Mouse (Mus musculus) spleen, postnatal 36 days (tissue): ENCODE measurements around the gene Adam30.

ENCODE experiments used
- DNase-seq, 2 experiments: peaks; one replicate each; pipeline ENCODE4 v3.0.0; 2022; ENCODE audit warnings: low spot score in 2 of 2, mixed read lengths in 1 of 2

Gene Adam30

DNA sequence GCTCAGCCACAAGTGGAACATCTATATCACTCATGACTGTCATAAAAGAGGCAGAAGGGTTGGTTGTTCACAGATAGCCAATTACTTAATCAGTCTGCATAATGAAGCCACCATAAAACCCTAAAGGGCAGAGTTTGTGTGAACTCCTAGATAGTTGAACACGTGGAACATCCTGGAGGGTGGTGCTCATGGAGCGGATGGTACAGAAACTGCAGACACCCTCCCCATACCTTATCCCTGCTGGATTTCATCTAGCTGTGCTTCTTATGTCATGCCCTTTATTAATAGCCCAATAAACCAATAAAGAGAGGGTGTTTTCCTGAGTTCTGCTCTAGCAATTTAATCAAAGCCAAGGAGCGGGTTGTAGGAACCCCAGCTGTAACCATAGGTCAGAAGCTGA lies 27.3 kb downstream of the Adam30 start:
- DNase-seq, result no peak

DNA sequence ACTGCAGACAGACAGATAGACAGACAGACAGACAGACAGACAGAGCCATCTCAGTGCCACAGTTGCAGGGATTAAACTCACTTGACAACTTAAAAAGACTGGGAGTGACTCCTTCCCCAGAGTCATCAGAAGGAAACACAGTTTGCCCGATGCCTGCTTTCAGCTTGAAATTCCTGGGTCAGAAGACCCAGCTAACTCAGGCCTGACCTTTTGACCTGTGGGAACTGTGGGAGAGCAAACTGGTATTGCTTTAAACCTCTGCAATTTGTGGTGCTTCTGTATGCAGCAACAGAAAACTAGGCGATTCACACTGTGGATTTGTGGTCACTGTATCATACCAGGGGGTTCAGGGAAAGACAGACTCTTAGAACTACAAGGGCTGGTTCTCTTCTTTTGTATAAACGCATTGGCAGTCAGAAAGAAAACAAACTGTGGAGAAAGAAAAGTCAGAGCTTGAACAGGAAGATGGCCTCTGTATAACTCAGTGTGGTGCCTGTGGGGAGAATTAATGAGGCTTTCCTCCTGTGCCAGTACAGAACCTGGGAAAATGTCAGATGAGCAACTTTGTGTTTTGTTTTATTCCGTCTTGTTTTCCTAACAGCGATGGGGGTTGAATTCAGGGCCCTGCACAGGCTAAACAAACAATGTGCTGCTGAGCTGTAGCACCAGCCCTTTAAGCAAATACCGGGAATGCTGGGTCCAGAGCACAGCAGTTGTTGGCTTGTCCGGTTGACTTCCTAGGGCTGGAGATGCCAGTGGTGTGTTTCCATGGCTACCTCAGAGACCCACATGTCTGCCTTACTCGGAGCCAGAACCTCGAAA lies 37.5 kb downstream of the Adam30 start:
- no peak for DNase-seq

DNA sequence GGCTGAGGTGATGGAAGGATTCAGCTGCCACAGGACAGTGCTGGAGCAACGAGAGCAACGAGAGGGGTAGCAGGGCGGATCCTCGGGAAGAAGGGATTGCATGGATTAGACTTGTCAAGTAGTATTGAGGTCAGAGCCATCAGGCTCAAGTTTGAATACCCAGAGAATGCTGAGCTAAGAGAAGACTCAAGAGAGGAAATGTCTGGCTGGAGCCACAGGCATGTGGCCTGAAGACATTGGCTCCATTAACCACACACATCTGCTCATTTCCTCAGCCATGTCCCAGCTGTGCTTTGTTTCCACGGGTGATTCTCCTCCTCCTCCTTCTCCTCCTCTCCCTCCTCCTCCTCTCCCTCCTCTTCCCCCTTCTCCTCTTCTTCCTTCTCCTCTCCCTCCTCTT lies 39.3 kb downstream of the Adam30 start:
- no peak for DNase-seq

DNA sequence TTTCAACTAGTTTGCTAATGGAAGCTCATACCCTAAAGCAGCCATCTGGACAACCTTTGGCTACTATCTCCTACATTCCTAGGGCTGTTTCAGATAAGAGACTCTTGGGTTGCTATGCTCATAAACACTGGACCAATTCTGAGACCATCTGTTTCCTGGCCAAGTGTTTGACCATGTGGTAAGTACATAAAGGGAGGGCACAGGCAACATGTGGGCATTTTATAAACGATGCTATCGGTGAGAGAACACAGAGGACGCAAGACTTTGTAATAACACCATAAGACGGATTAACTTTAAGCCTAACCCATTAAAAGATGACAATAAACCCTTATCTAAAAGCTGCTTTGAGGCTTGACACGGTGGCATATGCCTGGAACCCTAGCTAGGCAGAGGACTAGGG lies 42.9 kb downstream of the Adam30 start:
- DNase-seq, result no peak

DNA sequence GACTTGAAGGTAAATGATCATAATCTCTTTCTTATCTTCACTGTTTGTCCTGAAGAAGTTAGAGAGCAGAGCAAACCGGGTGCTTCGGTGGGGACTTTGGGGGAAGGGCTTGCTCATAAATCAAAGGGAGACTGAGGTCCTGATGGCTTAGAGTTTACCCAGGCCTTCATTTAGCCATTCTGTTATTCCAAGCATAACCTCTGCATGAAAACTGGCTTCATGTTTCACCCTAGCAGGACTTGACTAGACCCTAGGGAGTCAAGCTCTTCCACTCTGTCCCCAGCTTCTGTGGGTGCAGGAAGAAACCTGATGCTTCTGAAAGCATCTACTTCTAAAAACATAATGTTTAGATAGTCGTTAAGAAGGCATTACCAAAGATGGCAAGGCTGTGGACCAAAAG lies 46.5 kb downstream of the Adam30 start:
- no peak for DNase-seq

DNA sequence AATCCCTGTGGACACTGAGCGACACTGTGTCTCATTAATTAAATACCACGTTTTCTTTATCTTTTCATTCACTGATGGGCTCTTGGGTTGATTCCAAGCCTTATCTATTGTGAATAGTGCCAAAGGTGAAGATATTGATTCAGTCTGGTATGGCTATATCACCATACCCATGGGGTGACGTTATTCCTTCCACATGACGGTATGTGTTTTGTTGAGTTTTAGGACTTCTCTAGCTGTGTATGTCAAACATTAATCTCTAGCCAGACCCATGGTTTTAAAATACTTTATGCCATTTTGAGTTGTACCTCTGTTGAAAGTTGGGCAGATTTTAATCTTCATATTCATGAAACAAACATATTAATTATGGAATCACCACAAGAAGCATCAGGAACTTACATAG lies 48.7 kb downstream of the Adam30 start:
- DNase-seq, result no peak

DNA sequence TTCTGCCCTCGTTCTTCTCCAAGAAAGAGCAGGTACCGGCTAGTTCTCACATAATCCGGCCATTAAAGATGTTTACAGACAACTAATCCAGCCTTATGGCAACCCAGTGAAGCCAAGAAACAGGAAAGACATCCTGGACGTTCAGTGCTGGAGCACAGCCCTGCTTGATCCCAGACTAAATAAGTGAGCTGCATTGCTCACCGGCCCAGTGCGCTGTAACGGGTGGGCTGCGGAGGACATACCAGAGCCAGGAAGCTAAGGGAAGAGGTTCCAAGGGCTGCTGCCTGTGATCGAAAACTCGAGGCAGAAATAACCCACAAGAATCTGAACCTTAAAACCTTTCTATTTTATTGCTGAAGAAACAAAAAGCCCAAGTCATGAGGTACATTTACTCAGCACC lies 50.4 kb downstream of the Adam30 start:
- no peak for DNase-seq

DNA sequence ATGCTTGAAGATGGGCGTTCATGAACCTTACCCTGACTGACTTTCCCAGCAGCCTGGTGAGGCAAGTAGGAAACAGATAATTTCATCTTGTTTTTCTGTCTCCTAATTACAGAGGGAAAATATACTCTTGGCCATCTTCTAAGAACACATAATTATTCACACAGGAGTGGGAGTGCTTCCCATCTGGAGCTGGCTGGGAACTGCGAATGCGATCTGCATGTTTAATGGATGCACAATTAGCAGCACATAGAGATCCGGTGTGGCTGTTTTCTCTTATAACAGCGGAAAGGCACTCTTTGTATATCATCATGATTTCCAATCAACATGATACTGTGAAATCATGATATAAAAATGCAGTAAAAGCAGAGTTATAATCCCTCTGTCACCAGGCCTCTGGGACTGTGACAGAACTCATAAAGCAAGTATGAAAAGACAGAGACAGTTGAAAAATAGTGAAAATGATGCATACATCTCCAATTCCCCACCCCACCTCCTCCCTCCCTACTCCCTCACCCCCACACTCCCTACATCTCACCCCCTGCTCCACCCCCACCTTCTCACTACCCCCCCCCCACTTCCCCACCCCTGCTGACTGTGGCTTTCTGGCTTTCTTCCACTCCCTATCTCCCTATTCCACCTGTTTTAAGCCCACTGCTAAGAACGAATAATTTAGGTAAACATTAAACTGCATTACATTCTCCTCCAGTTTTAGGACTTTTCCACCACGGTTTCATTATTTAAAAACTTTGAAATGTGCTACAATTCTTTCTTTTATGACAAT lies 51.1 kb downstream of the Adam30 start:
- DNase-seq, result no peak
